Mouse (Mus musculus) megakaryocyte, embryonic 14.5 days (primary cell): ENCODE results near the gene Fam187a.

ENCODE experiments used
- FLI1 ChIP-seq: IDR thresholded peaks from 2 replicates; pipeline ENCODE4 v1.6.1; 2012; ENCODE audit warnings: low read length, inconsistent platforms, mixed read lengths
- GATA1 ChIP-seq: IDR thresholded peaks from 3 replicates; pipeline ENCODE4 v1.6.1; 2012; ENCODE audit warnings: mixed read lengths, low read length, inconsistent platforms, borderline replicate concordance

DNA sequence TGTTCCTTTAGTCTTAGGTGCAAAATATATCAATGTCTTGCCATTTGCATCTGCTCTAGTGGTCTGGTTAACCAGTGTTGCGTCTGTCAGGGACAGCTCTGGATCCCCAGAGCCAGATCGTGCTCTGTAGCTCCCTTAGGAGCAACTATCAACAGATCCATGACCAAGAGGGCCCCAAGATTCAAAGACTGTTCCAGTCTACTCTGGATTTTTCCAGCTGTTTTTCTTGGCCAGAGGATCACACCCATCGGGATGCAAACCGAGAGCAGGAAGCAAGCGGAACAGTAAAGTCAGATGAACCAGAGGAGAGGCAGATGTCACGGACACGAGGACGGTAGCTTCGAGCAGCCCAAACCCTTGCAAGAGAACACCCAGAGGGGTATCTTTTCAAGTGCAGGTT is 48.8 kb upstream of the Fam187a start:
- TF ChIP-seq GATA1 (no peak), FLI1 (no peak)
